Mouse (Mus musculus) frontal cortex, postnatal 10 days (tissue): ENCODE measurements around the gene Elf1.
"Not testable (repeated sequence)": the region's sequence is repeated elsewhere in the genome, so short reads cannot be mapped to it uniquely, and the experiment has no call there.

Experiments
- DNase-seq, 2 experiments: peaks; one replicate each; pipeline ENCODE4 v3.0.0; 2022; ENCODE audit warnings: low spot score in 2 of 2, mixed read lengths in 1 of 2

Gene Elf1

DNA sequence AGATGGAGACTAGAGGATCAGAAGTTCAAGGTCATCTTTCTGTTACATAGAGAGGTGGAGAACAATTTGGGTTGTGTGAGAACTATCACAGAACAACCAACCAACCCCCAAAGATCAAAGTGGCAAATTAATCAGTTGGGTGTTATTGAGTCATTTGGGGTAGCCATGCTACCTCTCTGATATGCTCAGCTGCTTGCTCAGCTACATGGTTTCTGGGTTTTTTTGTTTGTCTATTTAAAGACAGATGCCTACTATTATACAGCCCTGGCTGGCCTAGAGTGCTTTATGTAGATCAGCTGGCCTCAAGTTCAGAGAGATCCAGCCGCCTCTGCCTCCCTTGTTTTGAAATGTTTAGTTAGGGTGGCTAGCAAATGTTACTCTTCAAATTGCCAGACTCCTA lies 40.1 kb downstream of the Elf1 start:
- DNase-seq, result no peak

DNA sequence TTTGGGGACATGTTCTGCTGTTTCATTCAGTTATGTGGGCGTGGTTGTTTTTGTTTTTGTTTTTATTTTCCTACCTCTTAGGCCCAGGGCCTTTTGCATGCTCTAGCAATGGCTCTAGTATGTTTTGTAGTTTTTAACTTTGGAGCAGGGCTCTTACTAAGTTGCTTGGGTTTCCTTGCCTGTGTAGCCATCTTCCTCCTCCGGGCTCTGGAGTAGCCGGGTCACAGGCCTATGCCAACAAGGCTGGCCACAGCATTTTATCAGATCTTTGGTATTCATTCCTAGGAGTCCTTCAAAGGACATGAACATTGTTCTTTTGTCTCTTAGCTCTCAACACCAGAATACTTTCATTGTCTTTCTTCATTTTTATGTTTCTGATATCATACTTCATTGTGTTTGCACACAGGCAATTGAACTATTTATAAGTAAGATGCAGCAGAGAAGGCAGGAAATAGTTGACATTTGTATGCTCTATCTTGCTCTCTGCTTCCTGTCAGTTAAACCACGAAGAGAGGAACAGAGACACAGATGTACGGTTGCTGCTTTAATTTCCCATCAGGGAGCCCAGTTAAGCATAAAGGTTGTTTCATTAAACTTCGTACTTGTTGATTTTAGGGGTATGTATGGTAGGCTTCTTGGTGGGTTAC lies 40.6 kb downstream of the Elf1 start:
- no peak for DNase-seq

DNA sequence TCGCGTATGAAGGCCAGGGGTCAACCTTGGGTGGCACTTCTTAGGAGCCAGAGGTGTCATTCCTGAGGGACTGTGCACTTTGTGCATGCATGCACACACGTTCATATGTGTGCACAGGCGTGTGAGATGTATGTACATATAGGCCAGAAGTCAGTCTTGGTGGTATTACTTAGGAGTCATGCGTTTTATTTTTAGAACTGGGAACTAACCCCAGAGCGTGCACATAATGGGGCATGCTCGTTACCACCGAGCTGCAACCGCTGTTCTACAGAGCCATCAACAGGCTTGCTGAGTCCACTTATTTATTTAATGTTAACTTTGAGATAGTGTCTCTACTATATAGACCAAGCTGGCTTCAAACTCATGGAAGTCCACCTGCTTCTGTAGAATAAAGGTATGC lies 41.4 kb downstream of the Elf1 start:
- no peak for DNase-seq

DNA sequence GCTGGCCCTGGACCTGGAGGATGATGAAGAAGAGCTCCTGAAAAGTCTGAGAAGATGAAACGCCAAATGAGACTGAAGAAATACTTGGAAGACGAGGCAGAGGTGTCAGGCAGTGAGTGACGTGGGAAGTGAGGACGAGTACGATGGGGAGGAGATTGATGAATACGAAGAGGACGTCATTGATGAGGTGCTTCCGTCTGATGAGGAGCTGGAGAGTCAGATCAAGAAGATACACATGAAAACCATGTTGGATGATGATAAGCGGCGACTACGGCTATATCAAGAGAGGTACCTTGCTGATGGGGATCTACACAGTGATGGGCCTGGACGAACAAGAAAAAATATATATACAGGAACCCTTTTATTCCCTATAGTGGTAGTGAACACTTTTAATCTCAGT lies 45.1 kb downstream of the Elf1 start:
- not testable (repeated sequence) for DNase-seq

DNA sequence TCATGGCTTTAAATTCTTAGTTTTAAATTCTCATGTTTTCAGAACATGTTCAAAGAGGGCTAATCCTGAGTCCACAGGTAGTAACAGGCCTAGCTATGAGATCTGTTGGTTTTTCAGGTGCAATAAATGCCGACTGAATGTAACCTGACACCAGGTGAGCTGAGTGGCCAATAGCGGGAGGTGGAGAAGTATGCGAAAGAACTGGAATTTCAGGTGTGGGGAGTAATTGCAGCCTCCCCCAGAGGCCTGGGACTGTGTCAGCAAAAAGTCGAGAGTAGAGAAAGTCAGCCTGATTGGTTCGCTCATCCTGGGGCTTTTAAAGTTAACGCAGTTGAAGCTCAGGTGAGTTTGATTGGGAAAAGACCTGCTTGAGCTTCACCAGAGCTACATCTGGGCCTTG lies 46.7 kb downstream of the Elf1 start:
- DNase-seq, result no peak

DNA sequence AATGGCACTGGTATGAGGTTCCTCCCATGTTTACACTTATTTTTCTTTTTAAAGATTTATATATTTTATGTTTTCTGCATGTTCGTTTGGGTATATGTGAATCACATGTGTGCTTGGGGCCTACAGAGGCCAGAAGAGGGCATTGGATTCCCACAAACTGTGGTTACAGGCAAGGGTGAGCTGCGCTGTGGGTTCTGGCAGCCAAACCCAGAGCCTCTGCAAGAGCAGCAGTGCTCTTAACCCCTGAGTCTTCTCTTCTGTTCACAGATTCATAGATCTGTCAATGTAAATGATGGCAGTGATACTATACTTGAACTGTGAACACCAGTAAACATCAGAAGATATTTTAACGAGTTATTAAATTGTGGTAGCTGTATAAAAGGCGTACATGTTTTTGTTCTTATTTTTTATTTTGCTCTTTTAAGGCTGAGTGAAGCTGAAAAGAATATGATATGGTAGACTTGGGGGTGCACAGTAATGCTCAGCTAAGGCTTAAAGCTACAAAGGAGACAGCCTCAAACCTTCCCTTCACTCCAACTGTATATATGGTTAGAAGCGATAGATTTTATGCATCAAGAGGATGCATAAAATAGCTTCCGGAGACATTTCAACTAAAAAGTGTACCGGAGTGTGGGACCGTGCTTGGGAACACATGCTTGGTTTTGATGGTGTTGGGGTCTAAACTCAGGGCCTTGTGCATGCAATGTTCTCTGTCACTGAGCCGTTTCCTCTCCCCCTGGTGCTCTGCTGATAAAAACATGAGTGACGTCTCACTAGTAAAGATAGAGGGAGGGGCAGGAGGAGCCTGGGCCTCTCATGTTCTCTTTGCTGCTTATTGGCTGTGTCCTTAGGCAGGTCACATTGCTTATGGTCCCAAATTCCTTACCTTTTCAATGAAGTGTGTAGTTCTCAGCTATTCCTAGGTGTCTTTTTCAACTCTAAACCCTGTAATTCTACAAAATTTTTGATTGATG lies 48.9 kb downstream of the Elf1 start:
- no peak for DNase-seq

DNA sequence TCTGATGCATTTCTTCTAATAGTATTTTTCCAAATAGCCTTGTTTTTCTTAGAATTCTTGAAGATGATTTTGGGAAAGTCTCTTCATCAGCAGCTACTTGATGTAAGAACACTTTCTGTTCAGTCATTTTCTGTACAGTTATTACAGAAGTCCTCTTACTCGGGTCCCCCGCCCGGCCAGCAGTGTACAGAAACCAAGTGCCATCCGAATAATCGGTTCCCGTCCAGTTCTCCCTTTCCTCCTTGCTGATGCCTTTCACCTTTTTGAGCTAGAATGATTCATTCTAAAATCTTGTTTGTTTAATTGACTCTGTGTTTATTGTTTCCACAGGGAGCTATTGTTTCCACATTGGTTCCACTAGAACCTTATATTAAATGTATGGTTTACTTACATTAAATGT lies 49.8 kb downstream of the Elf1 start:
- DNase-seq, result no peak

DNA sequence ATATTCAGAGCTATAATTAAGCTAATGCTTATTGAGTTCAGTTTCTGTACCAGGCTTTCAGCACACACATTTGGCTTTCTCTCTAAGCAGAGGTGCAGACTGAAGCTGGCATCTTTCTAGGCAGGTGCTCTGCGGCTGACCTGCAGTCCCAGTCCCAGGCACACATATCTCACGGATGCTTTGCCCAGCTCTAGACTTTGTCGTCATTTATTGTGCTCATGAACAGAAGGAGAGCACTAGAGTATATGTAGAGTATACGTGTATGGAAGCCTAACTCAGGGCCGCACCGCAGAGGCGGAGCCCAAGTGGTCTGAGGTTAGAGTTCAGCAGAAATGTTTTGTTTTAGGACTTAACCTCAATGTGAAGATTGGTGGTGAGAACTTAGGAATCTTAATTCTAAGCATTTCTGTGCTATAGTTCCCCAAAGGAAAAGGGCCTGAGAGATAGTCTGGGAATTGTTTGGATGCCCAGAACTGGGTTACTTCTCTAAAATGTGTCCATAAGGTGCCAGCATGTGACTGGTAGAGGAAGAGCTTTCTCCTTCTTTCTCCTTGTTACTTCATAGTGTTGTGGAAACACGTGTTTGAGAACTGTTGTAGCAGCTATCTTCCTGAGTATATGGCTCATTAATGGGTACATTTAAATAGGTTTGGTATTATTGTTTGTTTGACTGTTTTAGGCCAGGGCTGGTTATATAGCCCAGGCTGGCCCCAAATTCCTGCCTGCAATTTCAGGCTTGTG lies 51.2 kb downstream of the Elf1 start:
- no peak for DNase-seq

DNA sequence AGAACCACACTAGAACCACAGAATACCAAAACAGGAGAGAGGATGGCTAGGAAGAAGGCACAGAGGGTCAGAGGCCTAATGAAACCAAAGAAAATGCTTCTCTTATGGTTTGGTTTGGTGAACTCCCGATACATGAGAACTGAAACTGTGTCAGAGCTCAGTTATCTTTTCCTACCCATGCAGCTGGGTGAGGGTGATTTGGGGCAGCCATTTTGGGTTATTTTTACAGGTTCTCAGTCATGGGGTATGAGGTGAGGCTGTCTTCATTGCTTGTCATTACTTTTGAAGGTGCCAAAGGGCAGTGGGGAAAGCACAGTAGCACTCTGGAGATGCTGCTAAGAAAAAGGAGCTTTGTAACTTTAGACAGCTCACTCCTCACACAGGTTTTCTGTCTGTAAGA lies 52.4 kb downstream of the Elf1 start:
- DNase-seq, result no peak

DNA sequence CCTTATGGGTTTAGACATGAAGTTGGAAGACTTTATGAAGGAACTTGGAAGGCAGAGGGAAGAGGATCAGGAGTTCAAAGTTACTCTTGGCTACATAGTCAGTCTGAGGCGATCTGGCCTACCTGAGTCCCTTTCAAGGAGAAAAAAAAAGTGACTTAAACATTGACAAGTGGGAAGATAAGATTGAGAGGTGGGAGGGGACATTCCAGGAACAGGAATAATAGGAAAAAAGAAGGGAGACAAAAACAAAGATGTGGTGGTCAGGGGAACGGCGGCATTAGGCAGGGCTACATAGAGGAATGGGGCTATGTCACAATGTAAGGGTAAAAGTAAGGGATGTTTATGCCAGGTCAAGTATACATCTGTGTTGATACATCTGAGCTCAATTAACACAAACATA lies 53.2 kb downstream of the Elf1 start:
- no peak for DNase-seq

DNA sequence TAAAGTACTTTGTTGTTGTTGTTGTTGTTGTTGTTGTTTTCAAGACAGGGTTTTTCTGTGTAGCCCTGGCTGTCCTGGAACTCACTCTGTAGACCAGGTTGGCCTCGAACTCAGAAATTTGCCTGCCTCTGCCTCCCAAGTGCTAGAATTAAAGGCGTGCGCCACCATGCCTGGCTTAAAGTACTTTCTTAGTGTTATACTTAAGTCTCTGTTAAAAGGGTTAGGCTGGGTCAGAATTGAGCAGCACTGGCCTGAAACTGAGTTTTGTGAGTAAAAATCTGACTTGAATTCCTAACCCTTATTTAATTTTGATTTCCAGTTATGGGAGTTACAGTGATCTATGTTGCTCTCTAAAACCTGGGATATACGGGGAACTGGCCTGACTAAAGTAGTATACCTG lies 53.7 kb downstream of the Elf1 start:
- DNase-seq, result not testable (repeated sequence)

DNA sequence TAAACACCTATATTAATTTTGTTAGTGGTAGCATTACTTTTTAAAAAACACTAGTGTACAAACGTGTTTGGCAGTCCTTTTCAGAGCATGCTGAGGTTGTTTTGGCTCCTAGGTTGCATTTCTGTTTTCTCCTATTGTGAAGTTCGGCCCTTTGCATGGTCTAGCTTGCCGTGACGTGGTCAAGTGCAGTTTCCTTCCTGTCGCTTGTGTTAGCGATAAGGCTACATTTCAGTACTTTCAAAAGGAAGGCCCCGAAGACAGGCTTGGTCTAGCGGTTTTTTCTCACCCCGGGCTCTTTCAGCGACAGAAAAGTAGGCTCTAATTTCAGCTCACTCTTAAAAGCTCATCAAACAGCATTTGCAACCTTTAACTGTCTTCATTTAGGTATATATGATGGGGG lies 54.3 kb downstream of the Elf1 start:
- DNase-seq, result no peak

DNA sequence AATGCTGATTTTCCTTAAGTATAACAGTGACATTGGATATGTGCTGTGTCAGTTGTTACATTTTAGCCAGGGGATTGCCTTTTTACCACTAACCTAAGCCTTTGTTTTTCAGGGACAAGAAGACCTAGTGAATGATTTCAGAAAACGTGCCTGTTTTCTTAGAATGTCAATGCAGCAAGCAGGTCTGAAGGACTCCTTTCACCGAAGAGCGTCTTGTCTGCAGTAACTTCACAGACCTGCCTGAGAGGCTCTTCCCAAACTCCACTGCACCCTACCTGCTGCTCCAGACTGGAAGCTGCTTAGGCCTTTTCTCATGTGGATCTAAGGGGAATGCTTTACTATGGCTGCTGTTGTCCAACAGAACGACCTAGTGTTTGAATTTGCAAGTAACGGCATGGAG lies 55.0 kb downstream of the Elf1 start:
- no peak for DNase-seq

DNA sequence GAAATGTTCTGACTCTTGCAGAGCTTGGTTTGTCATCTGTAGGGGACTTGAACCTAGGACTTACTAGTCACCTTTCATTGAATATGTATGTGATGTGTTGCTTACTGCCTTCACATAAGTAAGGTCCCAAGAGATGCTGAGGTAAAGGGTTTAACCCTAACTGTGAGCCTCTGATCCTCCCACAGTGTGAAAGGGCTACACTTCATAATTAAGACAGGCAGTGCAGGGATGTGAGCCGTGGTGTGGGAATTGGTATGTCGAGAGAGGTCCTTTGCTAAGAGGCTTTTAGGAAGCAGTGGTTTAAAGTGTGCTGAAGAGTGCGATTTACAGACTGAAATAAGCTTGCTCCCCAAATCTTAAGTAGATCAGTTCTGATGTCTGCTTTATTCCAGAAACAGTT lies 55.8 kb downstream of the Elf1 start:
- no peak for DNase-seq

DNA sequence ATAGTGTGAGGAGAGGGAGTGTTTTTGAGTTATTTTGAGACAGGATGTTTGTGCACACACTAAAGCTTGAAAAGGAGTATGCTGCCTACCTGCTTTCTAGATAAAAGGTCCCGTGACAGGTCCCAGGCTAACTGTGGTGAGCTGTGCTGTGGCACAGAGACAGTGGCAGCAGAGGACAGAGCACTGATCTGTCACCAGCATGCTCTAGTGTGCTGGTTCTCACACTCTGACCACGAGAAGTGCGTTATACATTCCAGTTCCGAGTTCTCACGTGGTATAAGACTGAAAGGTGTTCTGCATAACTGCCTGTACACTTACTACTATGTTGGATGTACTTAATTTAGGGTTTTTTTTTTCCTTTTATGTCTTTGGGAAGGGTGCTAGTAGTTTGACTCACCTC lies 56.5 kb downstream of the Elf1 start:
- no peak for DNase-seq

DNA sequence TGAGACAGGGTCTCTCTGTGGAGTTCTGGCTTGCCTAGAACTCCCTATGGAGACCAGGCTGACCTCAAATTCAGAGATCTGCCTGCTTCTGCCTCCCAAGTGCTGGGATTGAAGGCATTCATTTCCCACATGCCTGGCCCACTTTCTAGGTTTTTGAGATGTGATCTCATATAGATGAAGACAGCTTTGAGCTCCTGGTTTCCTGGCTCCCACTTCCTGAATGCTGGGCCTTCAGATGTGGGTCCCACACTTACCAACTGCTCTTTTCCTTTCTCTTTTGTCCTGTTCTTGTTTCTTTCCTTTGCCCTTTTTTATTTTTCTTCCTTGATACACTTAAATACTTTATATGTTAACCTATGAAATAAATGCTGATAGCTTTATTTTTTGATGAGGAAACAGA lies 56.9 kb downstream of the Elf1 start:
- no peak for DNase-seq

DNA sequence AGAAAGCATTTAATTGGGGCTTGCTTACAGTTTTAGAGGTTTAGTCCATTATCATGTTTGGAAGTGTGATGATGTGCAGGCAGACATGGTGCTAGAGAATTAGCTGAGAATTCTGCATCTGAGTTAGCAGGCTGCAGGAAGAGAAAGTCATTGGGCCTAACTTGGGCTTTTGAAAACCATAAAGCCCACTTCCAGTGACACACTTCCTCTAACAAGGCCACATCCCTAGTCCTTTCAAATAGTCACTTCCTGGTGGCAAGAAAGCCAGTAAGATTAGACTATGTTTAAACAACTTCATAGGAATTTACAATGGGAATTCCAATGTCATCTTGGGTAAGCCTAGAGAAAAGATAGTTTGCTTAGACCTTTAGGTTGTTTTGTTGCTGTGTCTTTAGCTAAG lies 60.6 kb downstream of the Elf1 start:
- no peak for DNase-seq

DNA sequence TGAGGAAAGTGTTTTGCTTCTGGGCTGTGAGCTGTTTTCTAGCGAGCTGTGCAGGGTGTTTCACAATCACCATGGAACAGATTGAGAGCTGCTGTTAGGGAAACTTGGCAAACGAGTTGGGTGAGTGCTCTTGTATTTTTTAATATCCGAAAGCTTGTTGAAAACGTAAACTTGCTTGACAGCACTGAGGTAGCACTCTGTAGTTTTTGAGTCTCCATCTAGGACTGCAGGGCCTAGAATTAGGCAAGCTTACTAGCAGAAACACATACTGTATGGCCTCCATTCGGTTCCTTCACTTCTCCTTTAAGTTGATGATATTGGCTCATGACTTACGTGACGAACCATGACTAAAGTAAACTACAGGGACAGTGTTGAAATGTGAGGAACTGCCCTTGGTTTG lies 68.3 kb downstream of the Elf1 start:
- DNase-seq, result no peak

DNA sequence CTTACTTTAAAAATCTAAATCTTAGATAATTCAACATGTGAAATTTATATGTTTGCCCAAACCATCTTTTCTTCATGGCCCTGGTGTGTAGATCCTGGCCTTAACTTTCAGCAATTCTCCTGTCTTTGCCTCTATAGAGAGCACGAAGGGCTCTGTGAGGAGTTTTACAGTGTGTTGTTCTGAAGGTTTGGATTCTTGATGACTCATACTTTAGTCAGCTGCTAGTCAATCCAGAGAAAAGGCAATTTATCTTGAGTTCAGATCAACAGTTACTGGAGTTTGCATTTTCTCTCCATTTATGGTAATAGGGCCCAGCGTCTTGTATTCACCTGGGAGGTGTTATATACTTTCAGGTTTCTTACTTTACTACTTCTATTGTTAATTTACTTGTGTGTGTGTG lies 70.9 kb downstream of the Elf1 start:
- no peak for DNase-seq

DNA sequence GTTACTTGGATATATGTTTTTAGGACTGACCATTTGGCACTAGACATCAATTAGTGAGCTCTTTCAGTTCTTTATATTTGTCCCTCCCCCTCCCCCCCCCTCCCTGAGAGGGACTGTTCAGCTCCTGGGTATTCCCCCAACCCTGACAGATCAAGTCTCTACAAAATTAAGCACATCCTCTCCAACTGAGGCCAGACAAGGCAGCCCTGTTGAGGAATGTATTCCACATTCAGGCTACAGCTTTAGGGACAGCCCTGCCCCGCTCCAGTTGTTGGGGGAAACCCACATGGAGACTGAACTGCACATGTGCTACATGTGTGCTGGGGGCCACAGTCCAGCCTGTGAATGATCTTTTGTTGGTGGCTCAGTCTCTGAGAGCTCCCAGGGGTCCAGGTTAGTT lies 71.9 kb downstream of the Elf1 start:
- no peak for DNase-seq

DNA sequence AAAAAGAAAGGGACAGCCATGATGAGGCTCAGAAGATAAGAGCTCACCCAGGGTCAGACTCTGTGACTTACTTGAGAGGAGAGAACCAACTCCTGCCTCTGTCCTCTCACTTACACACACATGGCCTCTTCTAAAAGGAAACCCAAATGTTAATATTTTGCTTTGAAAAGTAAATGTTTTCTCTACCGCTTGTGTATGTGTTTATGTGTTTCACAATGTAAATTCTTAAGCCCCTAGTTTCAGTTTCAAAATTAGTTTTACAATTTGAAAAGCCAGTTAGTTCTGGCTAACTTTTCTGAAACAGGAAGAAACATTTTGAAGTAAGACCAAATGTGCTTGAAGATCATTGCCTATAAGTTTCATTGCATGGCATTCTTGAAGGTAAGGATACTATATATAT lies 76.8 kb downstream of the Elf1 start:
- no peak for DNase-seq

DNA sequence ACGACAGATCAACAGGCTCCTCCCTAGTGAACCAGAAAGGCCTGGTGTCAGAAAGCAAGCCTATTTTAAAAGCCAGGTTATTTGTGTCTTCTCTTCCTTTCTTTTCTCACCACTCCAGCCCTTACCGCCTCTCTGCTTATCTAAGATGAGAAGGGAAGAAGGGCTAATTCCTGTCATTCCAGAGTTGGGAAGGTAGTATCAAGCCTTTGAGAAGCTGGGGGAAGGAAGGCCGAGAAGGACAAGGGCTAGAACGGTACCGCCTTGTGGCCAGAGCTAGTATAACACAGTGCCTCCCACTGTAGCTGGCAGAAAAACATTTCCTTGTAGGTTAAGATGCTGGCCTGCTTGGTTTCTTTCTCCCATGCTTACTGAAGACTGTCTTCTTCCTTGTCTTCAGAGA lies 81.8 kb downstream of the Elf1 start:
- peak in 1 of 2 experiments; percentile 18 for DNase-seq

DNA sequence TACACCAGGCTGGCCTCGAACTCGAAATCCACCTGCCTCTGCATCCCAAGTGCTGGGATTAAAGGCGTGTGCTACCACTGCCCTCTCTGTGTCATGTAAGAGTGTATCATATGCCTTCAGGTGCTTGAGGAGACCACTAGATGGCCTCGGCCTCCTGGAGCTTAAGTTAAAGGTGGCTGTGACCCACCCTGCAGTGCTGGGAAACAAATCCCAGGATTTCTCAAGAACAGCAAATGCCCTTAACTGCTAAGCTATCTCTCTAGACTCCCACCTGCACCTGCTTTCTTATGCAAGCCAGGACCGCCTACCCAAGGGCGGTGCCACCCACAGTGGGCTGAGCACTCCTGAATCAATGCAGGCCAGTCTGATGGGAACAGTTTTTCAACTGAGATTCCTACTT lies 83.8 kb downstream of the Elf1 start:
- DNase-seq, result no peak
